8 mouse cellular contexts compared by ENCODE assay signal in genomic region chr9:111272356-111272755, GRCm38 (mm10). TPM values are rescaled to one million over a fixed set of nuclear protein-coding genes. Genes with fewer than 3 reads are reported as not detected.
DNase-seq lines count a peak whose midpoint lies in the region; ATAC-seq lines count a peak whose summit lies in the region.

No protein-coding gene starts in this region.

- peaks cover 26% of the 10 kb centered on the region for H3K36me3 ChIP-seq in kidney, embryonic 15.5 days
- H3K36me3 ChIP-seq in embryonic facial prominence, embryonic 15.5 days: peaks cover 3% of the 10 kb centered on the region
- H3K36me3 ChIP-seq in intestine, embryonic 15.5 days: no peaks in the 10 kb centered on the region
- H3K36me3 ChIP-seq in midbrain, embryonic 14.5 days (ENCODE audit: control insufficient read depth, insufficient read depth, low read length): peaks cover 27% of the 10 kb centered on the region; the same call in 1 of the 2 replicates

- no peaks in the 10 kb centered on the region for H3K9me3 ChIP-seq in kidney, embryonic 15.5 days (replicated peaks)
- H3K9me3 ChIP-seq in embryonic facial prominence, embryonic 15.5 days (replicated peaks): no peaks in the 10 kb centered on the region
- no peaks in the 10 kb centered on the region for H3K9me3 ChIP-seq in intestine, embryonic 15.5 days
- no peaks in the 10 kb centered on the region for H3K9me3 ChIP-seq in midbrain, embryonic 14.5 days (ENCODE audit: control insufficient read depth, low read length)

- no peaks in the 10 kb centered on the region for H3K27me3 ChIP-seq in kidney, embryonic 15.5 days
- H3K27me3 ChIP-seq in embryonic facial prominence, embryonic 15.5 days: no peaks in the 10 kb centered on the region
- no peaks in the 10 kb centered on the region for H3K27me3 ChIP-seq in intestine, embryonic 15.5 days (replicated peaks)
- H3K27me3 ChIP-seq in midbrain, embryonic 14.5 days (ENCODE audit: control insufficient read depth, insufficient read depth, low read length): no peaks in the 10 kb centered on the region

- H3K27ac ChIP-seq in kidney, embryonic 15.5 days: peak overlapping the region; percentile 99
- H3K27ac ChIP-seq in embryonic facial prominence, embryonic 15.5 days (replicated peaks): peak overlapping the region; percentile 98
- H3K27ac ChIP-seq in intestine, embryonic 15.5 days: peak overlapping the region; percentile 97
- peak overlapping the region; percentile 96 for H3K27ac ChIP-seq in midbrain, embryonic 14.5 days (replicated peaks; ENCODE audit: low read depth, low read length)

- peak overlapping the region; percentile 90 for H3K4me3 ChIP-seq in kidney, embryonic 15.5 days (replicated peaks)
- peak overlapping the region; percentile 91 for H3K4me3 ChIP-seq in embryonic facial prominence, embryonic 15.5 days (replicated peaks)
- H3K4me3 ChIP-seq in intestine, embryonic 15.5 days (replicated peaks): peak overlapping the region; percentile 74
- H3K4me3 ChIP-seq in midbrain, embryonic 14.5 days (replicated peaks; ENCODE audit: low read depth, low read length): peak overlapping the region; percentile 92

- ATAC-seq in kidney, embryonic 15.5 days (replicated peaks; ENCODE audit: low FRiP score): no peak
- no peak for ATAC-seq in embryonic facial prominence, embryonic 15.5 days (ENCODE audit: insufficient number of reproducible peaks, low FRiP score, low TSS enrichment, low read depth)
- ATAC-seq in intestine, embryonic 15.5 days: no peak
- ATAC-seq in midbrain, embryonic 14.5 days (ENCODE audit: low FRiP score, low TSS enrichment): no peak

- no peak for DNase-seq in kidney, adult 11 months
- peak; percentile 31 for DNase-seq in ES-CJ7 (ENCODE audit: low read depth, low spot score)
- DNase-seq in midbrain, embryonic 14.5 days: no peak
- DNase-seq in natural killer cell, adult 2 months (ENCODE audit: low spot score in 2 of 2): no peak
- DNase-seq in spleen, adult 12 weeks (ENCODE audit: low spot score): no peak

- peak overlapping the region; percentile 97 for H3K9ac ChIP-seq in kidney, embryonic 15.5 days
- H3K9ac ChIP-seq in embryonic facial prominence, embryonic 15.5 days: peak overlapping the region; percentile 97
- peak overlapping the region; percentile 91 for H3K9ac ChIP-seq in intestine, embryonic 15.5 days
- H3K9ac ChIP-seq in midbrain, embryonic 14.5 days (replicated peaks; ENCODE audit: low read length): peak overlapping the region; percentile 93

- 2% methylated on average over 19 of the region's 19 CpGs for WGBS in kidney, embryonic 15.5 days
- WGBS in embryonic facial prominence, embryonic 15.5 days: 8% methylated on average over 19 of the region's 19 CpGs
- WGBS in intestine, embryonic 15.5 days: 3% methylated on average over 19 of the region's 19 CpGs
- WGBS in midbrain, embryonic 14.5 days: 8% methylated on average over 19 of the region's 19 CpGs

- peaks cover 41% of the 10 kb centered on the region for H3K4me1 ChIP-seq in kidney, embryonic 15.5 days
- peaks cover 33% of the 10 kb centered on the region for H3K4me1 ChIP-seq in embryonic facial prominence, embryonic 15.5 days
- H3K4me1 ChIP-seq in intestine, embryonic 15.5 days (replicated peaks): peaks cover 13% of the 10 kb centered on the region
- peaks cover 52% of the 10 kb centered on the region for H3K4me1 ChIP-seq in midbrain, embryonic 14.5 days (ENCODE audit: control insufficient read depth, insufficient read depth, low read length)

- peak overlapping the region; percentile 62 for H3K4me2 ChIP-seq in kidney, embryonic 15.5 days
- H3K4me2 ChIP-seq in embryonic facial prominence, embryonic 15.5 days (replicated peaks): peak overlapping the region; percentile 76
- H3K4me2 ChIP-seq in intestine, embryonic 15.5 days (replicated peaks): peak overlapping the region; percentile 60
- H3K4me2 ChIP-seq in midbrain, embryonic 14.5 days (ENCODE audit: low read length): peak overlapping the region; percentile 96

RNA-seq across cellular contexts. Expression of gene Epm2aip1, which starts 0.6 kb away (rescaled TPM):
- 25.9 and 27.0 TPM in 2 replicates for polyA plus RNA-seq in kidney, embryonic 15.5 days (2015; fragmentation: Nextera tagmentation; extraction: Ambion mirVana)
- polyA plus RNA-seq in embryonic facial prominence, embryonic 15.5 days (2015; fragmentation: Nextera tagmentation; extraction: Ambion mirVana): 27.4 and 28.4 TPM in 2 replicates
- polyA plus RNA-seq in intestine, embryonic 15.5 days (2015; fragmentation: Nextera tagmentation; extraction: Ambion mirVana): 20.5 and 23.5 TPM in 2 replicates
- polyA plus RNA-seq in midbrain, embryonic 14.5 days (2014; fragmentation: Nextera tagmentation; extraction: Ambion mirVana): 77.0 and 93.4 TPM in 2 replicates

RNA-seq across cellular contexts. Expression of gene Mlh1, which starts 0.8 kb away (rescaled TPM):
- polyA plus RNA-seq in kidney, embryonic 15.5 days (2015; fragmentation: Nextera tagmentation; extraction: Ambion mirVana): 38.8 and 40.2 TPM in 2 replicates
- polyA plus RNA-seq in embryonic facial prominence, embryonic 15.5 days (2015; fragmentation: Nextera tagmentation; extraction: Ambion mirVana): 33.2 and 34.3 TPM in 2 replicates
- polyA plus RNA-seq in intestine, embryonic 15.5 days (2015; fragmentation: Nextera tagmentation; extraction: Ambion mirVana): 43.4 and 44.9 TPM in 2 replicates
- polyA plus RNA-seq in midbrain, embryonic 14.5 days (2014; fragmentation: Nextera tagmentation; extraction: Ambion mirVana): 25.0 and 30.4 TPM in 2 replicates

RNA-seq across cellular contexts. Expression of gene Trank1, which starts 39.2 kb away (rescaled TPM):
- polyA plus RNA-seq in kidney, embryonic 15.5 days (2015; fragmentation: Nextera tagmentation; extraction: Ambion mirVana): 0.44 and 0.75 TPM in 2 replicates
- polyA plus RNA-seq in embryonic facial prominence, embryonic 15.5 days (2015; fragmentation: Nextera tagmentation; extraction: Ambion mirVana): 0.54 and 0.68 TPM in 2 replicates
- polyA plus RNA-seq in intestine, embryonic 15.5 days (2015; fragmentation: Nextera tagmentation; extraction: Ambion mirVana): 0.11 TPM in 1 of 2 replicates, not detected in the other
- polyA plus RNA-seq in midbrain, embryonic 14.5 days (2014; fragmentation: Nextera tagmentation; extraction: Ambion mirVana): 14.2 and 18.1 TPM in 2 replicates
